Mouse (Mus musculus): ENCODE data around the gene Slc22a13.

The Slc22a13 gene

DNA sequence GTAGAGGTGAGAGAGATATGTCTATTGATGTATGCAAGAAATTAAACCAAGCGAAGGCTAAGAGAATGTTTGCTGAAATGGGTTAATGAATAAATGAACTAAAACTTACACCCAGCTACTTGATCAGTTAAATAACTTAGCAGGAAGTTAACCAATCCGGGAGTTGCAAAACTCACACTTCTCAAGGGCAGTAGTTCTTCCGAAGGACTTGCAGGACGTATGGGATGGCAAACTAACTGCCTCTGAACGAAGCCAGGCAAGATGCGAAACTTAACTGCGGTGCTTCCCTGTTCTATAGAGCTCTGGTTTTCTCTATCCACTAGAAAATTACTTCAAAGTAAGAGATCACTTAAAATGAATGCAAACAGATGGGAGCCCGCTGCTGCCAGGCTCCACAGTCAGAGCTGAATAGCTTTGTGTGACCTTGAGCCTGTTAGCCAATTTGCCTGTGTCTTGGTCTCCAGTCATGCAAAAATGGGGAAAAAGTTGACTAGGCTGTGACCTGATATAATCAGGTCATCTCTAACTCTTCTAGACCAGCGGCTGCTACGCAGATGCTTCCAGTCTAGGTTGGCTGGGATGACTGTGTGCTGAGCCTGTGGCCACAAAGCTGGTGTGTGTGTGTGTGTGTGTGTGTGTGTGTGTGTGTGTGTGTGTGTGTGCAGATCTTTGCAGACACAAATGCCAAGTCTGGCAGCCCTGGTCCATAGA, 9.6 kb downstream of the Slc22a13 start:
- DNase-seq (ENCODE audit: low spot score): no peak

DNA sequence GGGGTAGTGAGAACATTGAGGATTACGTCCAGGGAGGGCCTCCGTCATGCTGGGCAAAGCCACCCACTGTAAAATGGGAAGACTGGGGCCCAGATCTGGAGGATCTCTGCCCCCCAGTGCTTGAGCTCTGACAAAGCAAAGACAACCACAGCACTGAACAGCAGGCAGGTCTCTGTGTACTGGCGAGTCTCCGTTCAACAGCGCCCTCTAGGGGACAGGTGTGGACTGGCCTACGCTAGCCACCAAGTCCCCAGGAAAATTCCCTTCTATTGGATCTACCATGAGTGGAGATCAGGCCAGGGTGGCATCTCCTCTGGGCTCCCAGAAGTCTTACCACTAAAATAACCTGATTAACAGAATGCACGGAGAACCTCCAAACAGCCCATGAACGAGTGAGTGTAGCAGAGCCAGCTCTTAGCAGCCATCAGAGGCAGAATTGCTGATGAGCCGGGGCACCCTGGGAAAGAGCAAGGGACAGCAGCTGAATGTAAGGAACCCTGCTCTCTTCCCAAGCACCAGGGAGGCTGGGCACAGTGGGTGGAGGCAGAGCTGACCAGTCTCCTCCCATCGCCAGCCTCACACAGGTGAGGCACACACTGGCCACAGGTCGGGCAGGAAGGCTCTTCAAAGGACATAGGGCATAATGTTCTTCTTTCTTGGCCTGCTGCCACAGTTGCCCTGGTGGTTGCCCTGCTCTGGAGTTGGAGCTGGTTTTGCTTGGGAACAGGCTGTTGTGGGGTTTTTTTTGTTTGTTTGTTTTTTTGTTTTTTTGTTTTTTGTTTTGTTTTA, 16.5 kb downstream of the Slc22a13 start:
- DNase-seq (ENCODE audit: low spot score): peak; percentile 18

DNA sequence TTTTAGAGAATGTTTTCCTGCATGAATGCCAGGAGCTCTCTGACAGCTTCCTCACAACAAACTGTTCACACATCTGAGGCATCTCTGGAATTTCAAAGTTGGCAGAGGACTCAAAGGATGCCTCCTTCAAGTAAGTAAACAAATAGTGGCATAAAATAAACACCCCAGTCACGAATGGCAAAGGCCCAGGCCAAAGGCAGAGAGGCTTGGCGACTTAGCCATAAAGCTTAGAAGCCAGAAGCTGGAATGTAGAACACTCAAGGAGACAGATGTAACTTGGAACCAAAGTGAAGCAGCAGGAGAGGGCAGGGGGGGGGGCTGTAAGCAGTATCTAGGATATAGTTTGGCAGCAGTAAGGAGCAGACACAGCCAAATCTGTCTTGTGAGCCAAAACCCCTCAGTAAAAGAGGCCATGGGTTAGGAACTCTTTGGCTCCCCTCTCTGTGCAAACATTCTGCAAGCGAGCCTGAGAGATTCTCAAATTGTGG, 27.6 kb downstream of the Slc22a13 start:
- DNase-seq (ENCODE audit: low spot score): peak; percentile 28

DNA sequence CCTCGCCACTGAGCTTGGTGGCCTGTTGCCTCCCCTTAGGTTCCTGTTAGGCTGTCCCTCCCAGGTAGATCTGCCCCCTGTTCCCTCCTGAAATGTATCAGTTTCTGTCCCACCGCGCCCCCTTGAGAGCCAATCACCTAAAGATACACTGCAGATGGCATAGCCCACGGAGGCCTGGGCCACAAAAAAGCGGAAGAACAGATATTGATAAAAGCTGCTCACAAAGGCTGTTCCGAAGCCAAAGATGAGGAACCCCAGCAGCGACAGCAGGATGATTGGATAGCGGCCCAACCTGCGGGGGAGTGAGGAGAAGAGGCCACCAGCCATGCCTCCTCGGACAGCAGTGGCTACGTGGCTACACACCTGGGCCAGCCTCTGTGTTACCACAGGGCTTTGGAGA, 29.6 kb downstream of the Slc22a13 start:
- DNase-seq (ENCODE audit: low spot score): no peak

DNA sequence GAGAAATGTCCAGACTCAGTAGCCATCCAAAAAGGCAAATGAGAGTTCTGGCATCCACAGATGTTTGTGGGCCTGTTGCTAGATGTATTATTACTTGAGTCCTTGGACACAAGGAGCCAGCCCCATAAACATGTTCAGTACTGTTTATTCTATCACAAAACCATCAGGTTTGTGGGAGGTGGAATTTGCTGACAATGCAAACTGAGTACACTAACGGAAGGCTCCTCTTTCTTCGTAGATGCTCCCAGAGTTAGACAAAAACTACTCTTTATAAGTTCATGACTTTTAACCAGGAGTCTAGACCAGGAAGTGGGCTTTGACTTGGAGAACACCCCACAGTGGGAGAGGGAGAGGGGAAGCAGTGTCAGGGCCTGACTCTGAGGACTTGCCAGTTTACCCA, 41.3 kb downstream of the Slc22a13 start:
- no peak for DNase-seq (ENCODE audit: low spot score)

DNA sequence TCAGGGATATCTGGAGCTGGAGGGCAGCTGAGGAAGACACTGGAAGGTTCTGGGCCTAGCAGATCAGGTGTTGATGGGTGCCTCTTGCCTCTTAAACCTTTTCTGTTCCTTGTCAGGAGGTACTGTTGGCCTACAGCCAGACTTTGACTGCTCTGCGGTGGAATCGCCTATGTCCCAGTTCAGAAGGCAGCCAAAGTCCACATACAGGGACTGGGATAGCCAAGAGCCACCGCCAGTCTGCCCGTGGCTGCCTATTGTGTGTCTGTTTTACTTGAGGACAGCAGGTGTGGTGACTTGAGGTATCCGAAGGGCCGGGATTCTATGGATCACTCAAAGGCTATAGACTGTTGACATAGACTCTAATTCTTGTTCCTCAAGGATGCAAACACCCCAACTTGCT, 43.4 kb downstream of the Slc22a13 start:
- DNase-seq (ENCODE audit: low spot score): no peak

DNA sequence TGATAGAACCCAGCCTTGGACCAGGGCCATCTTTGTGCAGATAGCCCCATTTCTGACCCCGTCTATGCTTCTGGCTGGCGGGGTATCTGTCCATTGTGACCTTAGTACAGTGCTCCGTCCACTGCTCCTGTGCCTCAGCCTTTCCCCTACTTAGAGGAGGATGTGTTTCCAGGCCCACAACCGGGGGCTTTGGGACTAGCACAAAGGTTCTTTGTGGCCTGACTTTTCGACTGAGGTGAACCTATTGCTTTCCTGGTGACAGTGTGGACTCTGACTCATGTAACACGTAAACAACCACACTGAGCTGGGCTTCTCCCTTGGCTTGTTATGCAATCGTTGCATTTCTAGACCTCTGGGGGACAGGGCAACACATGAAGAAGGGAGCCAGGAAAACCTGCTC, 44.2 kb downstream of the Slc22a13 start:
- DNase-seq (ENCODE audit: low spot score): no peak

DNA sequence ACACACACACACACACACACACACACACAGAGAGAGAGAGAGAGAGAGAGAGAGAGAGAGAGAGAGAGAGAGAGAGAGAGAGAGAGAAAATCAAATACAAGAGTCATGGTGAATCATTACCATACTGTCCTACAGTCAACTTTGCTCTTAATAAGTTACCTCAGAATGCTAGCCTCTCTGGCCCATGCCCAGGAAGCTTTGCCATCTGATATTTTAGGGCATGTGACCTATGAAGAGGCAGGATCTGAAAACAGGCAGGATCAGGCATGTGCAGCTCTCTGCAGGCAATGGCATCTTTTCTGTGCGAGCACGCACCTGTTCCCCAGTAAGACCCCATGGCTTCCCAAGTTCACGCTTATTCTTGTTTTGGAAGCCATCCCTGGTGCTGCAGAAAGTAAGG, 48.2 kb downstream of the Slc22a13 start:
- DNase-seq (ENCODE audit: low spot score): no peak

DNA sequence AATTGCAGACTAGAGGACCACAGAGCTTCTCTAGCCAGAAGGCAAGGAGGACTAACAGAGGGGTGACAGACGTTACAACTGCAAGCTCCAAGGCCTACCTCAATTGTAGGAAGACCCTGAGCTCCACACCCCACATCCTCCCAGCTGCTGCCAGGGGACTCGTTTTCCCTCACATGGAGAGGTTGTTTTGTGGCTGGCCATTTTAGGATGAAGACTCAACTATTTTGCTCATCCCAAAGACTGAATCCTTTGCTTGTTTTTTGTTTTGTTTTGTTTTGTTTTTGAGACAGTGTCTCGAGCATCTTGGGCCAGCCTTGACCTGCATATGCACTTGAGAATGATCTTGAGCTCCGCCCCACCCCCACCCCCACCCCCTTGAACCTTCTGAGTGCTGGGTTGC, 50.0 kb downstream of the Slc22a13 start, which contains the start of gene Gm47289:
TSS of gene Gm47289 (plus strand) at position 301 of the 400 bp plus-strand sequence.
- DNase-seq (ENCODE audit: low spot score): no peak

DNA sequence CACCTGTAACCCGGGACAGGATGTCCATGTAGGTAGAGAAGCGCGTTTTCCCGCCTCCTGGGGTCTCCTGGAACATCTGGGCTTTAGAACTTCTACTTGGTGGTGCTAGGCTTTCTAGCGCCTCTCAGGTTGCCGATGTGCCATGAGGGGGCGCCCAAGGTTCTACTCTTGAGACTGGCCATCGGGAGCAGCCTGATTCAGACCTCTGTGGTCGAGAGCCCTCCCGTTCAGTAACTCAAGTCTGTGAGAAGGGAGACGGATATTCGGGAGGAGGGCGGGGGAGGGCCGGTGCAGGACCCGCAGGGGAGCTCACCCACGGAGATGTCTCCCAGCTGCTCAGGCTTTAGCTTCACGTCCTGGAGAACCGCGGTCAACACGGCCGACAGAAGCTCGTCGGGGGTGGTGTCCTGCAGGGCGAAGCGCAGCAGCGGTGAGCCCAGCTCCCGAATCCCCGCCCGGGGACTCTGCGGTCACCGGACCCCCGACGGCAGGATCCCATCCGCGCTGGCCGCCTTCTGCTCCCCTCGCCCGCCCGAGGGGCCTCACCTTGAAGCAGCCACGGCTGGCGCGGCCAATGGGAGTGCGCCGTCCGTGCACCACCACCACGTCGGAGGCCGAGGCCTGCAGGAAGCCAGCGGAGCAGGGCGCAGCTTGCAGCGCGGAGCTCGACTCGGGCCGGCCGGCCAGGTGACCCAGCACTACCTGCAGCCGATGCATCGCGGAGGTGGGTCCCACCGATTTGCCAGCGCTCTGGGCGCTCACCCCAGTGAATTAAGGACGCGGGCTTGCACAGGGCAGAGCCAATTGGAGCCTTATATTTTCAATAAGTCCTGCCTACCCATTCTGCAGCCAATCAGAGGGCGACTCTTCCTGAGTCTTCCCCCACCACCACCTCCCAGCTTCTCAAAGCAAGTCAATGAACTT, 52.4 kb downstream of the Slc22a13 start, which contains the start of gene Acaa1b:
TSS of gene Acaa1b (minus strand) at position 816 of the 924 bp plus-strand sequence.
- DNase-seq (ENCODE audit: low spot score): peak; percentile 78

DNA sequence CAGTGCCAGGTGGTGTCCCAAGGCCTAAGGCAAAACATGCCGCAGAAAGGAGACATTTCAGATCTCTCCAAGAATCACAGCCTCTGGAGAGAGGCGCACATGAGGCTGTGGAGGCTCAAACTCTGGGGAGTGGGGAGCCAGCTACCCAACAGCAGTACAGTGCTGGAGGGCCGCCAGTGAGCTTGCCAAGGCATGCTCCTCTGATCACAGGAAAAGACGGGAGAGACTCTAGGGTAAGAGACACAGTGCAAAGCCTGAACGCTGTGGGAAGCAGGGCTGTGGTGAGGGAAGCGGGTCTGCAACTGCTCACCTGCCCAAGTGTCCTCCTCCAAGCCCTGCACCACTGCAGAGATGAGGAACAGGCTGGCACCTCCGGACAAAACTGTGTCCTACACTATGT, 53.1 kb downstream of the Slc22a13 start:
- DNase-seq (ENCODE audit: low spot score): no peak

DNA sequence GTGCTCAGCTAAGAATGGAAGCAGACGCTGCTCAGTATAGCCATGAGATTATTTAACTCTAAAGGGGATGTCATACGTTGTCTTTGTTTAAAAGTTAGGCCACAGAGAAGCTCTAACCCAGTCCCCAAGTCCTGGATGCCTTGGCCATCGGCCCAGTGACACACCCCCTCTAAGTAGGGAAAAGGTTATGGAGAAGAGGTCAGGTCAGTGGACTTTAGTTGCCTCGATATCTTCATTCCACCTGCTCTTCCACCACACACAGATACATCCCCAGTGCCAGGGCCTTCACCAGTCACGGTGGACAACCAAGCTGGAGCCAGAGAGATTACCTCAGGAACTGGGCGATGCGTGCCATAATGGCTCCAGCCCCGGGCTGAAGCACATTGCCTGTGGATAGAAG, 53.5 kb downstream of the Slc22a13 start:
- no peak for DNase-seq (ENCODE audit: low spot score)

DNA sequence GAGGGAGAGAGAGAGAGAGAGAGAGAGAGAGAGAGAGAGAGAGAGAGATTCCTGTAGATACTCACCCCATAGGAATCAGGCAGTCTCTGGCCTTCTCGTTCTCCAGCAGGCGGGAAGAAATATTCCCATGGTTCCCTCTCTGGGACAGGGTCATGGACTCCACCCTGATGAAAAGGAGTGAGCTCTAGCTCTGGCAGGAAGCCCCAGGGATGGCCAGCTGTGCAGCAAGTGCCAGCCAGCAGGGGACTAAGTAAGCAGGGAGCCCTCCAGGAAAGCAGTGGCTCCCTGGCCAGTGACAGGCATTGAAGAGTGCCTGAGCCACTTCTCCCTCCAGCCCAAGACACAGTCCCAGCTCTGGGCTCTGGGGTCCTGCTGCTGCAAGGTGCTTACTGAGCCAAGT, 57.1 kb downstream of the Slc22a13 start:
- no peak for DNase-seq (ENCODE audit: low spot score)

DNA sequence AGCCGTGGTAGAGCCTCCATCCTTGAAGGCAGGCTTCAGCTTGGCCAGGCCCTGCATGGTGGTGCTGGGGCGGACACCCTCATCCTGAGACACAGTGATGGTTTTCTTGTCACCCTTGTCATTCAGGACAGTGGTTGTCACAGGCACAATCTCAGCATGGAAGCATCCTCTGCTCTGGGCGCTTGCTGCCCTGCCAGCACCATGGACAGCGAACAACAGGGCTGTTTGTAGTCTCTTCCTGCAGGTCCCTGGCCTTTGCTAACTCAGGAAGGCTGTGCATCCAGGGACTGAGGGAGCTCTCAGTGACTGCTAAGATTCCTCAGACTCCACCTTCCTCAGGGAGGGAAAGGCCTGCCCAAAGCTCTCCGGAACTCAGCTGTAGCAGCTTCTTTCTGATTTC, 59.3 kb downstream of the Slc22a13 start:
- DNase-seq (ENCODE audit: low spot score): peak; percentile 29

DNA sequence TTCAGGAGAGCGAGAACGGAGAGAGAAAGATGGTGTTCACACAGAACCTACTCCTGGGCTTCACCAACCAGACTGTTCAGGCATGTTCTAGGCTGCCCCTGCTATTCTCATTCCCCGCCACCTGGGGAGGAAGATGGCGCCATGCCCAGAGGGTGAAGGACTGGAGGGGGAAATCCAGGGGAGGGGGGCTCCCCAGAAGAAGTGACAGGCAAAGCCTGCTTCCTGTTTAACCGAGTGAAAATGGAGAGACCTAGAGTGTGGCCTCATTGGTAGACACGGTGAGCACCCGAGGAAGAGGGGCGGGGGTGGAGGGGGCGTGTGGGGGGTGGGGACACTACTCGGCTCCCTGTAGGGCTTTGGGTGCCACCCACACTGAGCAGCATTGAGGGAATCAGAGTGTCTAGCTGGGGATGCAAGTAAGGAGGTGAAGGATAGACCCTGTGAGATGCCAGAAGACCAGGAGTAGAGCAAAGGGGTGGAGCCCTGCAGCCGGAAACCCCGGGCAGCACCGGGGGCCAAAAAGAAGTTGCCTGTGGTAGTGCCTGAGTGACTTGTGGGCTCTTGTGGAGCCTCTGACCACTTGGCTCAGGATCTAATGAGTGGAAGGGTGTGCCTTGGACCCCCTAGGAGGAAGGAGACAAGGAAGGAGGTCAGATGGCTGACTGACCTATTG, 62.7 kb downstream of the Slc22a13 start:
- no peak for DNase-seq (ENCODE audit: low spot score)

DNA sequence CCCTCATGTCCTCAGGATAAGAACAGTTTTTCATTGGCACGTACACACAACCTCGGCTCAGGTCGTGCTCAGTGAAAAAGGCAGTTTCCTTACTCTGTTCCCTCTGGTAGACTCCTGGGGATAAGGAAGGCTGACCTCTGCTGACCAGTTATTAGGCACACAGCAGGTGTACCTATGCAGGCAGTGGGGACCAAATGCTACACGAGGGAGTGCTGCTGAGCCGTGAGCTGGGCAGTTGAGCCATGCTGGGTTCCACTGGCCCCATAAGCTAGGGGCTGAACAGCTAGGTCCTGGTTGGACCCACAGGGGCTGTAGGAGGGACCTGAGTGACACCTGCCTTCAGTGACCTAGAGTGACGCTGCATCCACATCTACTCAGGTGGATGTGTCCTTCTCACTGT, 63.3 kb downstream of the Slc22a13 start:
- no peak for DNase-seq (ENCODE audit: low spot score)

DNA sequence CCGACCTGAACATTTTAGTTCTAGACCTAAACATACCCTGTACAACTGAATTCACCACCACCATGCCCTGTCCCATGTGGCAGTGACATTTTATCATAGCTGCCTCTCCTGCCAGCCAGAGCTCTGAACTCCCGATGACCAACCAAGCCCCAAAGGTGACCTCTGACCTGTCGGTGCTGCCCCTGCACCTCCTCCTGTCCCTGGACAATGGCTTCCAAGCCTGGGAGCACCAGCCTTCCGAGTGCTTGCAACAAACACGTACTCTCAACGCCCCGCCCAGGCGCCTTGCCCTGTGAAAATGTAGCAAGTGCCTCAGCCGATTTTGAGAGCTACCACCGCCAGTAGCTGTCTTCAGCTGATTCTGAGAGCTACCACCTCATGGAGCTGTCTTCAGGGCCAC, 63.8 kb downstream of the Slc22a13 start:
- DNase-seq (ENCODE audit: low spot score): no peak

DNA sequence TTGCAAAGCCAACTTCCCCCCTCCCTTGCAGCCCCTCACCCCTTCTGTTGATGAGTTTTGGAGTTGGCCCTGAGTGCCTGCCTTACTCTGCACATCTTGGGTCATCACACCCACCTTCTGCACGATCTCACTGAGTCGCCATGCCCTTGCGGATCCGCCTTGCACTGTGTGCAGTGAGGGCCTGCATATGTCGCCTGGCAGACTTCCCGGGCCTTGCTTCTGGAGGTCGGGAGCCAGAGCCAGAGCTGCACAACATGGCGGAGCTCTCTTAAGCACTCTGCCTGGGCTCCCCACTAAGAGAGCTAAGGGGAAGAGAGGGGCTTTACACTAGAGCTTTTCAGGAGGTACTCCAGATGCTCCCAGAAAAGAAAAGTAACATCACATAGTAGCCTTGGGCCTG, 64.2 kb downstream of the Slc22a13 start:
- no peak for DNase-seq (ENCODE audit: low spot score)

DNA sequence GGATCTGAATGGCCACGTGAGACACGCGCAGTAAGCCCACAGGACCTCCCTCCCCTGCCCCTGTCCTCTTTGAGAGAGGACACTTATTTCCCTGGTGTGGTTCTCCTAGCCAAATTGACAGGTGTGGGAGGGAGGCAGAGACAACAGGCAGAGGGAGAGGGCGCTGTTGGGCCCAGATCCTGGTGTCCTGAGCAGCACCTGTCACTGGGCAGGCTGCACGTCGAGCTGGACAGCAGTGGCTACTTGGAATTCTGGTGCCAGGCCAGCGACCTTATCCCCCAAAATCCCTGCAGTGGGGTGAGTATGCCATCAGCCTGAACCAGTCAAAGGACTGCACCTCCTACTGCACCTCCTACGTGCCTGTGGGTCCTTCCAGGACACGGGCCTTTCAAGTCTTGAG, 65.5 kb downstream of the Slc22a13 start:
- DNase-seq (ENCODE audit: low spot score): no peak

Data from testis, postnatal 14 days (tissue).